Mouse (Mus musculus) liver, embryonic 11.5 days (tissue): Measurements from ENCODE around the gene Car2. TPM values are rescaled to one million over a fixed set of nuclear protein-coding genes. Genes with fewer than 3 reads are reported as not detected.
A peak's percentile ranks its signal among the peaks of the same experiment; 100 is the strongest.

Experiments used
- ATAC-seq: fragments of 200-750 bp; cut with Nextera tagmentation; replicated peaks from 2 replicates; pipeline ENCODE4 v1.8.0; 2017; ENCODE audit warnings: moderate number of reproducible peaks, mild to moderate bottlenecking, moderate TSS enrichment, moderate library complexity; ENCODE audit not compliant: low FRiP score
- DNase-seq: peaks from one replicate; pipeline ENCODE4 v3.0.0-alpha.2; 2017; ENCODE audit warnings: low spot score
- H3K27ac ChIP-seq: fragments of 300-500 bp; sonication (generic); 2 replicates; pipeline ENCODE4 v1.5.1; 2014; ENCODE audit warnings: mild to moderate bottlenecking, low read depth, low read length, control low read depth
- H3K27me3 ChIP-seq: fragments of 300-500 bp; sonication (generic); replicated peaks from 2 replicates; pipeline ENCODE4 v1.6.1; 2014; ENCODE audit warnings: low read length, mixed read lengths; ENCODE audit not compliant: control insufficient read depth, insufficient read depth
- H3K36me3 ChIP-seq: fragments of 300-500 bp; sonication (generic); 2 replicates; pipeline ENCODE4 v1.6.1; 2014; ENCODE audit warnings: mild to moderate bottlenecking, low read length, moderate library complexity, mixed read lengths; ENCODE audit not compliant: control insufficient read depth, insufficient read depth
- H3K4me1 ChIP-seq: fragments of 300-500 bp; sonication (generic); replicated peaks from 2 replicates; pipeline ENCODE4 v1.6.1; 2014; ENCODE audit warnings: low read length, mixed read lengths; ENCODE audit not compliant: control insufficient read depth, insufficient read depth
- H3K4me2 ChIP-seq: fragments of 300-500 bp; sonication (generic); 2 replicates; pipeline ENCODE4 v1.6.1; 2014; ENCODE audit warnings: mild to moderate bottlenecking, control low read depth, moderate library complexity
- H3K4me3 ChIP-seq: fragments of 300-500 bp; sonication (generic); 2 replicates; pipeline ENCODE4 v1.5.1; 2014; ENCODE audit warnings: low read depth, low read length, control low read depth
- H3K9ac ChIP-seq: fragments of 300-500 bp; sonication (generic); 2 replicates; pipeline ENCODE4 v1.6.1; 2014; ENCODE audit warnings: low read depth, low read length, control low read depth
- H3K9me3 ChIP-seq: fragments of 300-500 bp; sonication (generic); 2 replicates; pipeline ENCODE4 v1.6.1; 2016; ENCODE audit warnings: low read length, inconsistent platforms, mixed read lengths; ENCODE audit not compliant: control insufficient read depth
- WGBS: fragments of 180-500 bp; shearing (Covaris S2); extraction: QIAGEN DNeasy Blood & Tissue Kit; methylation state at CpG from one replicate; pipeline ENCODE4 v1.1.7; 2014; 5-methylcytosine and 5-hydroxymethylcytosine counted together
- polyA plus RNA-seq: library from polyadenylated mRNA; unstranded; fragments of >200 nt; fragmentation: Nextera tagmentation; extraction: Ambion mirVana; gene quantifications from 2 replicates; pipeline ENCODE4 v1.2.1, GENCODE M21; 2014

Gene Car2
- polyA plus RNA-seq, 1 experiment from 2014 or later: 1,283 TPM

DNA sequence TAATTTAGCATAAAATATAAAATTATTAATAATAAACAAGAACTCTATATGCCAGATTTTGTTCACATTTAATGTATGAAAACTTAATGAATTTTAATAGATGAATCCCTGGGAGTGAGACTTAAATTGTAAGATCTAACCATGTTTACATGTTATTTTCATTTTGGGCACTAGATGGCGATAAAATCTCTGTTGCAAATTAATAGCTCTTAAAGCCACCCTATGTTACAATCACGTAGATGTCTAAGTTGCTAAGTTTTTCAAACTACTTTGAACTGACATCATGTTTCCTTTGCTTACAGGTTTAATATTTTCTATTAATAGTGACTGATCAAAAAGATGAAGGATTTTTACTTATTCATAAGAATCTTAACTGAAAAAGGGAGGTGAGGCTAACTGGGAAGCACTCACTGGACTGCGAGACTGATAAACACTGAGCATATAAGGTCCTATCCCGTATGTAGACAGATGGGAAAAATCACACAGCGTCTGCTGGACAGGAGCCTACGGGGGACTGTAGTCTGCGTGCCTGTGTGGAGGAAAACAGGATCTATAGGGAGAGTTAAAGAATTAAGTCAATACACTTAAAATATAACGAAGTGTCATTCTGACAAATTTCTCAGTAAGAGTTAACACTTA lies 11.6 kb upstream of the Car2 start:
- WGBS: 35% methylated on average over 8 of the region's 8 CpGs
- Histone ChIP-seq H3K27ac (no peak overlapping the region), H3K4me2 (0 out of 2 replicates have a peak overlapping the region, but pooled peaks have one; percentile 1), H3K36me3 (no peaks in the 10 kb centered on the region), H3K9me3 (no peaks in the 10 kb centered on the region), H3K9ac (no peak overlapping the region), H3K27me3 (no peaks in the 10 kb centered on the region), H3K4me1 (peaks cover 21% of the 10 kb centered on the region), H3K4me3 (no peak overlapping the region)
- ATAC-seq (no peak), DNase-seq (no peak)

GRCm38 (mm10) chr3:14876325-14876918 lies 9.7 kb upstream of the Car2 start:
- peaks cover 27% of the 10 kb centered on the region for H3K4me1 ChIP-seq
- 77% methylated on average over 9 of the region's 9 CpGs for WGBS
- no peaks in the 10 kb centered on the region for H3K36me3 ChIP-seq
- H3K9me3 ChIP-seq: no peaks in the 10 kb centered on the region
- ATAC-seq (no peak), DNase-seq (no peak)
- peak overlapping the region; percentile 93 for H3K27ac ChIP-seq
- H3K9ac ChIP-seq: peak overlapping the region; percentile 50
- H3K4me3 ChIP-seq: no peak overlapping the region
- H3K27me3 ChIP-seq: no peaks in the 10 kb centered on the region
- peak overlapping the region; percentile 49; the same call in 1 of the 2 replicates for H3K4me2 ChIP-seq

GRCm38 (mm10) chr3:14877251-14877909 lies 8.7 kb upstream of the Car2 start:
- H3K4me3 ChIP-seq: no peak overlapping the region
- DNase-seq (no peak), ATAC-seq (peak; percentile 90)
- no peaks in the 10 kb centered on the region for H3K9me3 ChIP-seq
- H3K27ac ChIP-seq: peak overlapping the region; percentile 93
- H3K36me3 ChIP-seq: no peaks in the 10 kb centered on the region
- peak overlapping the region; percentile 44; the same call in 1 of the 2 replicates for H3K9ac ChIP-seq
- WGBS: 34% methylated on average over 7 of the region's 7 CpGs
- H3K27me3 ChIP-seq: no peaks in the 10 kb centered on the region
- peaks cover 30% of the 10 kb centered on the region for H3K4me1 ChIP-seq
- H3K4me2 ChIP-seq: peak overlapping the region; percentile 49

- Histone ChIP-seq H3K4me1 (peaks cover 38% of the 10 kb centered on the region), H3K27ac (peak overlapping the region; percentile 93), H3K9me3 (no peaks in the 10 kb centered on the region), H3K4me3 (no peak overlapping the region), H3K9ac (no peak overlapping the region; the same call in 1 of the 2 replicates), H3K27me3 (no peaks in the 10 kb centered on the region), H3K36me3 (no peaks in the 10 kb centered on the region), H3K4me2 (peak overlapping the region; percentile 51)
- DNase-seq (no peak), ATAC-seq (peak; percentile 85)
- WGBS: 41% methylated on average over 6 of the region's 6 CpGs
Measured at GRCm38 (mm10) chr3:14878749-14879223, 7.3 kb upstream of the Car2 start.

DNA sequence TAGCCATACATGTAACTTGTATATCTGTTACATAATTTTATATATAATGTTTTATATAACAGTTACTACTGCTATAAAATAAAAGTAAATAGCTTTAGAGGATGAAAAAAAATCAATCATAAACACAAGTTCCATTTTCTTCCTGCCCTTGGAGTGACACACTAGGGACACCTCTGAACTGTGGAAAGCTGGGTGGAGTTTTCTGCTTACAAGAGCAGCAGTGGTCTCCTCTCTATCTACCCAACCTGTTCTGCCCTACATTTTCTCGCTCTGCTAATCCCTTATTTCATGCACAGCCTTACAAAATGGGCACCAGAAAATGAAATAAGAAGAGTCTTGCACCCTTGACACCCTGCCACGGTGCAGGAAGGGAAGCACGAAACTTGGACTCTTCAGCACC lies 6.8 kb upstream of the Car2 start:
- Histone ChIP-seq H3K27ac (peak overlapping the region; percentile 90), H3K9ac (peak overlapping the region; percentile 60; the same call in 1 of the 2 replicates), H3K36me3 (no peaks in the 10 kb centered on the region), H3K4me2 (peak overlapping the region; percentile 51), H3K4me3 (no peak overlapping the region), H3K4me1 (peaks cover 38% of the 10 kb centered on the region), H3K9me3 (no peaks in the 10 kb centered on the region), H3K27me3 (no peaks in the 10 kb centered on the region)
- no peak for DNase-seq
- 0 out of 2 replicates have a peak, but pooled peaks have one; percentile 22 for ATAC-seq
- 59% methylated on average over 3 of the region's 3 CpGs for WGBS

DNA sequence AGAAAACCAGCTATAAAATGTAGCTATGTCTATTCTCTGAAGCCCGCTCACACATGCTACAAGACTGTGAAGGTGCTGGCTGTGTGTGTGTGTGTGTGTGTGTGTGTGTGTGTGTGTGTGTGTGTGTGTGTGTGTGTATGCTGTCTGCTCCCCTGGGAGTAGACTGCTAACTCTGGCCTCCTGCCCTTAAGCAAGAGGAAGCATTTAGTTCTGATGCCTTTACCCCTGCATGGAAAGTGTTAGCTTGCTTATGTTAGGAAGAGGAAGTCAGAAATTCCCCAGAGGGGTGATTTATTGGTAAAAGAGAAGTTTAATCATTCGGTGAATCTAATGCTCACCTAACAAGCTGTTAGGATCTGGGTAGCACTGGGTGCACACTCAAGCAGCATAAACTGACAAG lies 5.8 kb upstream of the Car2 start:
- 58% methylated on average over 2 of the region's 2 CpGs for WGBS
- Histone ChIP-seq H3K4me1 (peaks cover 33% of the 10 kb centered on the region), H3K27me3 (no peaks in the 10 kb centered on the region), H3K9ac (0 out of 2 replicates have a peak overlapping the region, but pooled peaks have one; percentile 34), H3K36me3 (no peaks in the 10 kb centered on the region), H3K27ac (peak overlapping the region; percentile 52; the same call in 1 of the 2 replicates), H3K4me3 (no peak overlapping the region), H3K4me2 (no peak overlapping the region), H3K9me3 (no peaks in the 10 kb centered on the region)
- no peak for DNase-seq
- ATAC-seq: no peak

GRCm38 (mm10) chr3:14882005-14882404 lies 4.1 kb upstream of the Car2 start:
- ATAC-seq: no peak
- Histone ChIP-seq H3K9me3 (no peaks in the 10 kb centered on the region), H3K9ac (peak overlapping the region; percentile 46; the same call in 1 of the 2 replicates), H3K27ac (peak overlapping the region; percentile 73), H3K36me3 (no peaks in the 10 kb centered on the region), H3K27me3 (no peaks in the 10 kb centered on the region), H3K4me1 (peaks cover 25% of the 10 kb centered on the region), H3K4me3 (no peak overlapping the region), H3K4me2 (no peak overlapping the region)
- no peak for DNase-seq

- 38% methylated on average over 3 of the region's 3 CpGs for WGBS
- Histone ChIP-seq H3K36me3 (no peaks in the 10 kb centered on the region), H3K4me3 (no peak overlapping the region), H3K4me2 (peak overlapping the region; percentile 15; the same call in 1 of the 2 replicates), H3K4me1 (peaks cover 23% of the 10 kb centered on the region), H3K9ac (peak overlapping the region; percentile 3; the same call in 1 of the 2 replicates), H3K27ac (peak overlapping the region; percentile 73), H3K27me3 (no peaks in the 10 kb centered on the region), H3K9me3 (no peaks in the 10 kb centered on the region)
- ATAC-seq (peak; percentile 16; the same call in 1 of the 2 replicates), DNase-seq (no peak)
Measured at GRCm38 (mm10) chr3:14882756-14883155, 3.3 kb upstream of the Car2 start.
